ENCODE assay signal across 8 mouse cellular contexts in the genomic region with DNA sequence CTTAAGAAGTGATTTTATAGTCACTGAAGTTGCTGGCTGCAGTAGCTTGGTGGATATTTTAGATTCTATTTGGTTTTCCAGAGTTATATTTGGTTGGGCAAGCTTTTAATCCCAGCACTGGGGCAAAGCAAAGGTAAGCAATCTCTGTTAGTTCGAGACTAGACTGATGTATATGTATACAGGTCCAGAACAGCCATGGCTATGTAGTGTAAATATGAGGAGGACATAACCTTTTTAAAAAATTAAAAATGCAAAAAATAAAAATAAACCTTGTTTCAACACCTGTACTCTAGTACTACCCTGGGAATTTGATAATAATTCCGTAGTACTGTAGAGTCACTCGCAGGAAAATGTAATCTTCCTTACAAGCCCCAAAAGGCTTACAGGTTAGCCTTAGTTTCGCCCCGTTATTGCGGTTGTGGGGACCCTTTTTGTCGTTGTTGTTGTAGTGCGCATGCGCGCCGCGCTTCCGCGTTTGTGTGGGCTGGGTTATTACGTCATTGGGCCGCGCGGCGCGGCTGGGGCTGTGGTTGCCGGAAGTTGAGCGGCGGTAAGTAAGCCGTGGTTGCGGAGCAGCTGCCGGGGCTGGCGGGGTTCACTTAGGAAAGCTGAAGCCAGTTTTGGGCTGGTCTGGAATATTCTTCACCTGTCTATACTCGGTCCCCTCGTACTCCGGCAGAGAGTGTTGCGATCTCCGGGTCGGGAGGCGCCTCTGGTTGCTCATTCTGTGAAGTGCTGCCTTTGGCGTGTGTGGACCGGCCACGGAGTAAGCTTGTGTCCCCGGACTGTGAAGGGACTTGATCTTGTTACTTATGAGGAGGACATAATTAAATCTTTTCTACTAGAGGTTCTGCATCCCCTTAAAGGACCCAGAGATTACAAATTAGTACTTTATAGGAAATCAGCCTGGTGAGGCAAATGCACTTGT. TPM values are rescaled to one million over a fixed set of nuclear protein-coding genes. Genes with fewer than 3 reads are reported as not detected.
DNase-seq lines count a peak whose midpoint lies in the region; ATAC-seq and TF ChIP-seq lines count a peak whose summit lies in the region.

Gene Atg7, plus strand, starts transcription at position 497 of the 928 bp plus-strand sequence.

- peak within 1 kb of the TSS; percentile 83 for H3K27ac ChIP-seq in forebrain, embryonic 10.5 days
- 0 out of 2 replicates have a peak within 1 kb of the TSS, but pooled peaks have one; percentile 1 for H3K27ac ChIP-seq in heart, embryonic 15.5 days
- H3K27ac ChIP-seq in liver, embryonic 14.5 days: peak within 1 kb of the TSS; percentile 32
- no peak within 1 kb of the TSS for H3K27ac ChIP-seq in neural tube, embryonic 11.5 days (ENCODE audit: low read depth, low read length)
- peak within 1 kb of the TSS; percentile 69; the same call in 1 of the 2 replicates for H3K27ac ChIP-seq in stomach, postnatal 0 days (replicated peaks)

- DNase-seq in c-Kit-negative CD71-positive TER-119-positive erythroid progenitor cells, embryonic 14.5 days (ENCODE audit: low read depth, low spot score): peak; percentile 86
- peak; percentile 93 for DNase-seq in forebrain, embryonic 10.5 days (ENCODE audit: extremely low spot score, low spot score)
- DNase-seq in kidney, postnatal 25 days: peak; percentile 95 to 96
- DNase-seq in liver, embryonic 14.5 days (ENCODE audit: low read depth in 3 of 3, low spot score in 3 of 3): peak; percentile 84 to 88 (median 85)
- peak; percentile 95 for DNase-seq in neural tube, embryonic 11.5 days (ENCODE audit: low spot score)
- DNase-seq in stomach, postnatal 0 days (ENCODE audit: low spot score): peak; percentile 96

- no peak for TF ChIP-seq EP300 in liver, embryonic 14.5 days (IDR thresholded peaks at IDR 0.05; ENCODE audit: low read depth)
- TF ChIP-seq EP300 in stomach, postnatal 0 days (optimal IDR thresholded peaks at IDR 0.05): no peak

- peak; percentile 94 for ATAC-seq in CD4-positive, CD25-positive, alpha-beta regulatory T cell, adult 4 months
- ATAC-seq in heart, embryonic 15.5 days (replicated peaks; ENCODE audit: insufficient number of reproducible peaks, insufficient read depth, low FRiP score, low read depth): peak; percentile 82
- peak; percentile 88 for ATAC-seq in liver, embryonic 14.5 days (ENCODE audit: insufficient read depth)
- ATAC-seq in neural tube, embryonic 11.5 days (ENCODE audit: insufficient read depth, low FRiP score, low TSS enrichment): peak; percentile 80
- ATAC-seq in stomach, postnatal 0 days (ENCODE audit: low FRiP score, low TSS enrichment): peak; percentile 92

- peak within 1 kb of the TSS; percentile 79 for H3K4me2 ChIP-seq in heart, embryonic 15.5 days
- peak within 1 kb of the TSS; percentile 91 for H3K4me2 ChIP-seq in liver, embryonic 14.5 days (ENCODE audit: low read depth)
- H3K4me2 ChIP-seq in neural tube, embryonic 11.5 days (ENCODE audit: low read depth): peak within 1 kb of the TSS; percentile 86
- H3K4me2 ChIP-seq in stomach, postnatal 0 days (replicated peaks; ENCODE audit: low read depth): peak within 1 kb of the TSS; percentile 65

- H3K27me3 ChIP-seq in forebrain, embryonic 10.5 days (ENCODE audit: poor library complexity, severe bottlenecking): no peaks in the 10 kb centered on the region
- no peaks in the 10 kb centered on the region for H3K27me3 ChIP-seq in heart, embryonic 15.5 days
- no peaks in the 10 kb centered on the region for H3K27me3 ChIP-seq in liver, embryonic 14.5 days (ENCODE audit: control insufficient read depth, insufficient read depth, low read length)
- H3K27me3 ChIP-seq in neural tube, embryonic 11.5 days (ENCODE audit: control insufficient read depth, insufficient read depth, low read length): no peaks in the 10 kb centered on the region
- no peaks in the 10 kb centered on the region for H3K27me3 ChIP-seq in stomach, postnatal 0 days (ENCODE audit: control insufficient read depth, insufficient read depth, low read length)

- no peaks in the 10 kb centered on the region for H3K9me3 ChIP-seq in forebrain, embryonic 10.5 days
- H3K9me3 ChIP-seq in heart, embryonic 15.5 days (replicated peaks): no peaks in the 10 kb centered on the region
- no peaks in the 10 kb centered on the region for H3K9me3 ChIP-seq in liver, embryonic 14.5 days (ENCODE audit: control insufficient read depth, low read length)
- H3K9me3 ChIP-seq in neural tube, embryonic 11.5 days (ENCODE audit: control insufficient read depth, low read length): no peaks in the 10 kb centered on the region
- no peaks in the 10 kb centered on the region for H3K9me3 ChIP-seq in stomach, postnatal 0 days (ENCODE audit: control insufficient read depth, low read length)

- peak within 1 kb of the TSS; percentile 55 for H3K9ac ChIP-seq in heart, embryonic 15.5 days
- H3K9ac ChIP-seq in liver, embryonic 14.5 days (replicated peaks): peak within 1 kb of the TSS; percentile 86
- H3K9ac ChIP-seq in neural tube, embryonic 11.5 days (ENCODE audit: low read length): peak within 1 kb of the TSS; percentile 75
- H3K9ac ChIP-seq in stomach, postnatal 0 days (ENCODE audit: low read length): peak within 1 kb of the TSS; percentile 80

- no peak for TF ChIP-seq CTCF in liver, embryonic 14.5 days (IDR thresholded peaks at IDR 0.05; ENCODE audit: low read depth)
- no peak for TF ChIP-seq CTCF in stomach, postnatal 0 days (IDR thresholded peaks at IDR 0.05; ENCODE audit: low read depth)

- peak within 1 kb of the TSS; percentile 84 for H3K4me3 ChIP-seq in forebrain, embryonic 10.5 days
- H3K4me3 ChIP-seq in heart, embryonic 15.5 days: peak within 1 kb of the TSS; percentile 57
- H3K4me3 ChIP-seq in liver, embryonic 14.5 days (ENCODE audit: insufficient read depth in 1 of 2, low read depth in 2 of 2, low read length in 2 of 2): peak within 1 kb of the TSS; percentile 85 to 97
- H3K4me3 ChIP-seq in neural tube, embryonic 11.5 days (ENCODE audit: low read depth, low read length): peak within 1 kb of the TSS; percentile 55
- peak within 1 kb of the TSS; percentile 74 for H3K4me3 ChIP-seq in stomach, postnatal 0 days (ENCODE audit: low read depth, low read length)

- H3K4me1 ChIP-seq in forebrain, embryonic 10.5 days: peaks cover 10% of the 10 kb centered on the region
- peaks cover 13% of the 10 kb centered on the region for H3K4me1 ChIP-seq in heart, embryonic 15.5 days (replicated peaks)
- peaks cover 0 to 5% of the 10 kb centered on the region in 2 experiments; a peak in 1 of 4 replicates for H3K4me1 ChIP-seq in liver, embryonic 14.5 days (replicated peaks; ENCODE audit: control insufficient read depth in 2 of 2, insufficient read depth in 2 of 2, low read length in 1 of 2)
- peaks cover 5% of the 10 kb centered on the region; the same call in 1 of the 2 replicates for H3K4me1 ChIP-seq in neural tube, embryonic 11.5 days (ENCODE audit: control insufficient read depth, insufficient read depth, low read length)
- H3K4me1 ChIP-seq in stomach, postnatal 0 days (replicated peaks; ENCODE audit: control insufficient read depth, insufficient read depth): peaks cover 4% of the 10 kb centered on the region; the same call in 1 of the 2 replicates

- under 1% methylated on average over 38 of the region's 38 CpGs for WGBS in forebrain, embryonic 10.5 days
- under 1% methylated on average over 38 of the region's 38 CpGs for WGBS in heart, embryonic 15.5 days
- under 1% methylated on average over 38 of the region's 38 CpGs for WGBS in liver, embryonic 14.5 days (ENCODE audit: insufficient replicate concordance)
- under 1% methylated on average over 38 of the region's 38 CpGs for WGBS in neural tube, embryonic 11.5 days
- WGBS in stomach, postnatal 0 days: under 1% methylated on average over 38 of the region's 38 CpGs

- H3K36me3 ChIP-seq in forebrain, embryonic 10.5 days (replicated peaks): no peaks in the 10 kb centered on the region
- no peaks in the 10 kb centered on the region for H3K36me3 ChIP-seq in heart, embryonic 15.5 days
- H3K36me3 ChIP-seq in liver, embryonic 14.5 days (replicated peaks; ENCODE audit: control insufficient read depth, insufficient read depth, low read depth): no peaks in the 10 kb centered on the region
- H3K36me3 ChIP-seq in neural tube, embryonic 11.5 days (ENCODE audit: control insufficient read depth, insufficient read depth, low read length): no peaks in the 10 kb centered on the region
- no peaks in the 10 kb centered on the region for H3K36me3 ChIP-seq in stomach, postnatal 0 days (ENCODE audit: control insufficient read depth, insufficient read depth, low read length)

RNA-seq across cellular contexts. Expression of gene Atg7, which starts in this region (rescaled TPM):
- 10 to 100 TPM; 26.4 to 41.8 TPM for polyA plus RNA-seq in CD4-positive, CD25-positive, alpha-beta regulatory T cell, adult 4 months (2017; shearing (Covaris generic))
- 19.7 and 21.3 TPM in 2 replicates for polyA plus RNA-seq in forebrain, embryonic 10.5 days (2016; fragmentation: Nextera tagmentation; extraction: Ambion mirVana)
- 15.1 and 18.9 TPM in 2 replicates for polyA plus RNA-seq in heart, embryonic 15.5 days (2015; fragmentation: Nextera tagmentation; extraction: Ambion mirVana)
- 4.7 and 4.8 TPM in 2 replicates for polyA plus RNA-seq in liver, embryonic 14.5 days (2012; rRNA removed)
- 8.9 and 11.8 TPM in 2 replicates for polyA plus RNA-seq in liver, embryonic 14.5 days (2014; fragmentation: Nextera tagmentation; extraction: Ambion mirVana)
- polyA plus RNA-seq in neural tube, embryonic 11.5 days (2014; fragmentation: Nextera tagmentation; extraction: Ambion mirVana): 20.7 and 21.6 TPM in 2 replicates
- 14.0 and 15.0 TPM in 2 replicates for polyA plus RNA-seq in stomach, postnatal 0 days (2015; fragmentation: Nextera tagmentation; extraction: Ambion mirVana)
